Mouse (Mus musculus) c-Kit-negative CD71-positive TER-119-positive erythroid progenitor cells, embryonic 14.5 days (primary cell): Measurements from ENCODE around the gene Atp5s.

ENCODE experiments used
- DNase-seq: peaks from one replicate; pipeline ENCODE4 v3.0.0-alpha.2; 2013; ENCODE audit warnings: low read depth, low spot score

Gene Atp5s

GRCm38 (mm10) chr12:69732221-69732620, 7.5 kb downstream of the Atp5s start:
- DNase-seq, result no peak

- peak; percentile 49 for DNase-seq
These were observed 8.8 kb downstream of the Atp5s start for GRCm38 (mm10) chr12:69733518-69733917.

GRCm38 (mm10) chr12:69733923-69734322, 9.2 kb downstream of the Atp5s start:
- DNase-seq, result no peak

DNA sequence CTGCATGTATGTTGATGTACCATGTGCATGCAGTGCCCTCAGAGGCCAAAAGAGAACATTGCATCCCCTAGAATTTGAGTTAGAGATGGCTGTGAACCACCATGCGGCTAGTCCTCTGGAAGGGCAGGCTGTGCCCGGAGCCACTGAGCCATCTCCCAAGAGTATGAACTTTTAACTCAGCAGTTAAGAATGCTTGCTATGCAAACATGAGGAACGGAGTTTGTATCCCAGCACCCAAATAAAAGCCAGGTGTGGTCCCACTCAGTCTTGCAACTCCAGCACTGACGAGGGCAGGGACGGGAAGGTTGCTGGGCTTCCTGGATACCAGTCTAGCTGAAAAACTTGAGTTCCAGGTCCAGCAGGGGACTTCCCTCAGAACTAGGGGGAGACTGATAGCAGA, 17.2 kb downstream of the Atp5s start:
- no peak for DNase-seq

- DNase-seq, result no peak
These were observed 19.4 kb downstream of the Atp5s start for GRCm38 (mm10) chr12:69744138-69744537.

- DNase-seq, result no peak
These were observed 27.2 kb downstream of the Atp5s start for GRCm38 (mm10) chr12:69751864-69752341.

GRCm38 (mm10) chr12:69753936-69754335, 29.2 kb downstream of the Atp5s start:
- no peak for DNase-seq

DNA sequence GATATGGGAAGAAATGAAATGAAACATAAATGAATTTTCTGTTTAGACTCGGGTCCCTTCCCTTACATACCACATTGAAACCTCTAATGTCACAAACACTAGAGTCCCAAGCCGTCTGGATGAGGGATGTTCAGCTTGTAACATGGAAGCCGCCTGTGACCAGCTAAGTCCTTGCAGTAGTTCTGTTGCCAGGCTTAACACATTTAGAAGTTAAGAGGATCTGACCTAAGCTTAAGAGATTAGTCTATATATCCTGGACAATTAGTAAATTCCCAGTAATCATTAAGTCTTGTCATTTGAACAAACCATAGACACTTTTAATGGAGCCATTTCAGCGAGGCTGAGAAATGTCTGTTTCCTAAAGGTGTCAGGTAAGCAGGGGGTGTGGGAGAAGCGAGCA, 31.3 kb downstream of the Atp5s start:
- DNase-seq, result no peak

GRCm38 (mm10) chr12:69757418-69758141, 32.8 kb downstream of the Atp5s start:
- DNase-seq, result peak; percentile 94

- peak; percentile 62 for DNase-seq
These were observed 33.8 kb downstream of the Atp5s start for GRCm38 (mm10) chr12:69758221-69759185.

- DNase-seq, result peak; percentile 86
These were observed 34.6 kb downstream of the Atp5s start for GRCm38 (mm10) chr12:69759267-69759885.

DNA sequence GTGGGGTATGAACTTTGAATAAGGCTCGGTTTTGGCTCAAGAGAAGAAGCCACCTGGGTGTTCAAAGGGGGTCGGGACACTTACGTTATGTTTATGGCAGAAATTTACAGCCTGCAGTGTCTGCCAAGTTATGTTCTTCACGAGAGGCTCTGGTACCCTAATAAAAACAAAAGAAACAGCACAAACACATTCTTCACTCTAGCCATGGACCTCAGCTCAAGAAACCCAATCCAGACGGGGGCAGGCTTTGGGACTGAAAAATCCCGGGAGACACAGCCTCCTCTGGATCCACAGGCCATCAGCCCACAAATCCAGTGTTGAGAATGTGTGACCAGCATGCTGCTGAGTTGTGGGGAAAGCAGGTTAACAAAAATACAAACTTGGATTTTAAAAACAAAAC, 35.3 kb downstream of the Atp5s start:
- DNase-seq, result no peak

DNA sequence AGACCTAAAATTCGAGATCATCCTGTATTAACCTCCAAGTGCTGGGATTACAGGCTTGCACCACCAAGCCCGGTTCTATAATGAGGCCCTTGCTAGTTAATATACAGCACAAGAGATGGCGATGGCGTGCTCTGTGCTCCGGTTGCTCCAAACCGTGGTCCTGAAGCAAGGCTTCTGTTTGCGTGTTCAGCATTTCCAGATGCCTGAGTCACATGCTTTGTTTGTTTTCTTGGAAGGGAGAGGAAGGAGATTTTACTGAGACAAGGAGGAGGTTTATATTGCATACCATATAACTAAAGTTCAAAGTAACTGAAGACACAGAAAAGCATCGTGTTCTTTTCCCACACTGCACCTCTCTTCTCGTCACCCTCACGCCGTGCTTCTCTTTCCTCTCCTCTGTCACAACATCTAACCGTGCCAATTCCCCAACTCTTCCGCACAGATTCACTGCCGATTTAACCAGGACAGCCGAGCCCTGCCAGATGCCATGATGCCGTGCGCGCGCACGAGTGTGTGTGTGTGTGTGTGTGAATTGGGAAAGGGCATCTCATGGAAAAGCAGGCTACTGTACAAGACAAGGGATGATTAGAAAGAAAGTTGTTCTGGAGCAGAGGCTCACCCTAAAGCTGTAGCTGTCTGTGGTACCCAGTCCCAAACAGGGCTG, 36.1 kb downstream of the Atp5s start:
- DNase-seq, result no peak

DNA sequence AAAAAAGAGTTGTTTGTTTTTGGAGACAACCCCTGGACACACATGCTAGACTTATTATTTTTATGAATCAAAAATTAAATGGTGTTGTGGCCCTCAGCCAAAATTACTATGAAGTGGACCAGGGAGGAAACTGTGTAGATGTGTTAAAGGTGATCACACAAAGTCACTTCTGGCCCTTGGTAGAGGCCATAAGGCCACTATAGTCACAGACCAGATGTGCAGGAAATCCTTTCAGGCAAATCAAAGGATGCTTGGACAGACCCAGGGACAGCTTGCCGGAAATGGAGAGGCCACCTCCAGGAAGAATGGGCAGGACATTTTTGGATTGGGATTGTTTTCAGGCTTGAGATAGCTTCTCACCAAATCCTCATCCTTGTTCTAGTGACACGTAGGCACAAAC, 36.9 kb downstream of the Atp5s start:
- no peak for DNase-seq

GRCm38 (mm10) chr12:69765543-69765942, 40.8 kb downstream of the Atp5s start:
- no peak for DNase-seq

- no peak for DNase-seq
These were observed 41.6 kb downstream of the Atp5s start for GRCm38 (mm10) chr12:69766185-69766904.

GRCm38 (mm10) chr12:69767476-69768258, 42.9 kb downstream of the Atp5s start:
- DNase-seq, result no peak

DNA sequence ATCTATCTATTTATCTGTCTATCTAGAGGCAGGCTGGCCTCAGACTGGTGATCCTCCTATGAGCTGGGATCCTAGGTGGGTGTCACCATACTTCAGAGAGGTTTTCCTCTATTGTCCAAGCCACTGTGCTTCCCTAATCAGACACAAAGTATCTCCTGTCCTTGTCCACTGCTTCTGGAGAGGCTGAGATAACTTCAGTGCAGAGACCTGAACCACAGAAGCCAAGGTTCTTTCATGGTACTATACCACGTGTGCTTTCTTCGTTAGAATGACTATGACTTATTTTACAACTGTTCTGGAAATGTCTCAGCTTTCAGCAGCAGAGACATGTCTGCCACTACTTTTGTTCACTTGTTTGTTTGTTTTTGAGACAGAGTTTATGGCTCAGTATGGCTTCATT, 44.1 kb downstream of the Atp5s start:
- DNase-seq, result no peak

- DNase-seq, result no peak
These were observed 52.0 kb downstream of the Atp5s start for GRCm38 (mm10) chr12:69776607-69777340.
